8 mouse cellular contexts compared by ENCODE assay signal in genomic region chr9:62535566-62535965, GRCm38 (mm10). TPM values are rescaled to one million over a fixed set of nuclear protein-coding genes. Genes with fewer than 3 reads are reported as not detected.
DNase-seq lines count a peak whose midpoint lies in the region; ATAC-seq and TF ChIP-seq lines count a peak whose summit lies in the region.

No protein-coding gene starts in this region.

- no peaks in the 10 kb centered on the region for H3K36me3 ChIP-seq in liver, adult 2 months (ENCODE audit: control insufficient read depth, insufficient read depth, low read length)
- H3K36me3 ChIP-seq in embryonic facial prominence, embryonic 15.5 days, result no peaks in the 10 kb centered on the region
- no peaks in the 10 kb centered on the region for H3K36me3 ChIP-seq in intestine, postnatal 0 days (ENCODE audit: control insufficient read depth, insufficient read depth)

- no peak for DNase-seq in liver, adult 2 months (ENCODE audit: extremely low read depth, low read depth, low spot score)
- DNase-seq in liver, result no peak
- DNase-seq in layer of hippocampus, adult 9-11 months, result no peak
- no peak for DNase-seq in yolk sac, embryonic 10.5 days (ENCODE audit: low spot score)
- DNase-seq in ovary, adult 18-20 months (ENCODE audit: low spot score), result no peak

- H3K4me2 ChIP-seq in embryonic facial prominence, embryonic 15.5 days (replicated peaks), result peak overlapping the region; percentile 92
- H3K4me2 ChIP-seq in intestine, postnatal 0 days (replicated peaks; ENCODE audit: low read depth), result peak overlapping the region; percentile 78

- H3K4me1 ChIP-seq in liver, adult 2 months (ENCODE audit: control insufficient read depth, insufficient read depth, low read length), result peaks cover 5% of the 10 kb centered on the region; the same call in 1 of the 2 replicates
- peaks cover 42% of the 10 kb centered on the region for H3K4me1 ChIP-seq in embryonic facial prominence, embryonic 15.5 days
- no peaks in the 10 kb centered on the region for H3K4me1 ChIP-seq in intestine, postnatal 0 days (replicated peaks; ENCODE audit: control insufficient read depth, insufficient read depth, low read length)
- peaks cover 40% of the 10 kb centered on the region for H3K4me1 ChIP-seq in olfactory bulb, adult 2 months (ENCODE audit: control insufficient read depth, insufficient read depth, low read length)

- H3K9me3 ChIP-seq in embryonic facial prominence, embryonic 15.5 days (replicated peaks), result no peaks in the 10 kb centered on the region
- no peaks in the 10 kb centered on the region for H3K9me3 ChIP-seq in intestine, postnatal 0 days (ENCODE audit: control insufficient read depth)

- H3K9ac ChIP-seq in liver, adult 2 months (ENCODE audit: low read depth, low read length), result peak overlapping the region; percentile 29; the same call in 1 of the 2 replicates
- H3K9ac ChIP-seq in embryonic facial prominence, embryonic 15.5 days, result no peak overlapping the region
- H3K9ac ChIP-seq in intestine, postnatal 0 days (ENCODE audit: low read depth, low read length), result no peak overlapping the region

- no peaks in the 10 kb centered on the region for H3K79me2 ChIP-seq in liver, adult 2 months (ENCODE audit: control insufficient read depth, insufficient read depth, low read length)

- ATAC-seq in embryonic facial prominence, embryonic 15.5 days (ENCODE audit: insufficient number of reproducible peaks, low FRiP score, low TSS enrichment, low read depth), result no peak
- ATAC-seq in intestine, postnatal 0 days, result no peak

- peaks cover 4% of the 10 kb centered on the region; the same call in 1 of the 2 replicates for H3K27me3 ChIP-seq in liver, adult 2 months (ENCODE audit: control insufficient read depth, insufficient read depth, low read length)
- H3K27me3 ChIP-seq in embryonic facial prominence, embryonic 15.5 days, result no peaks in the 10 kb centered on the region
- peaks cover 25% of the 10 kb centered on the region; the same call in 1 of the 2 replicates for H3K27me3 ChIP-seq in intestine, postnatal 0 days (replicated peaks; ENCODE audit: control insufficient read depth, insufficient read depth, low read length)

- no peak for TF ChIP-seq POLR2A in liver, adult 2 months (IDR thresholded peaks at IDR 0.05; ENCODE audit: extremely low read depth, insufficient read depth, low read length)
- no peak for TF ChIP-seq POLR2A in olfactory bulb, adult 2 months (IDR thresholded peaks at IDR 0.05; ENCODE audit: insufficient read depth, low read depth, low read length)

- H3K4me3 ChIP-seq in liver, adult 2 months (ENCODE audit: insufficient read depth, low read depth, low read length), result no peak overlapping the region
- H3K4me3 ChIP-seq in embryonic facial prominence, embryonic 15.5 days (replicated peaks), result peak overlapping the region; percentile 59
- no peak overlapping the region for H3K4me3 ChIP-seq in intestine, postnatal 0 days (ENCODE audit: low read depth, low read length)
- H3K4me3 ChIP-seq in olfactory bulb, adult 2 months (ENCODE audit: insufficient read depth, low read depth, low read length), result peak overlapping the region; percentile 79

- TF ChIP-seq CTCF in liver, adult 2 months (IDR thresholded peaks at IDR 0.05; ENCODE audit: low read depth, low read length), result no peak
- TF ChIP-seq CTCF in intestine, postnatal 0 days (IDR thresholded peaks at IDR 0.05; ENCODE audit: low read depth), result no peak
- TF ChIP-seq CTCF in olfactory bulb, adult 2 months (IDR thresholded peaks at IDR 0.05; ENCODE audit: insufficient read depth, low read depth, low read length), result no peak

- WGBS in liver, adult 2 months, result 68% methylated on average over 8 of the region's 8 CpGs
- 72% methylated on average over 8 of the region's 8 CpGs for WGBS in embryonic facial prominence, embryonic 15.5 days
- WGBS in intestine, postnatal 0 days, result 85% methylated on average over 8 of the region's 8 CpGs
- WGBS in olfactory bulb, adult 2 months, result 20% methylated on average over 8 of the region's 8 CpGs

- no peak overlapping the region for H3K27ac ChIP-seq in liver, adult 2 months (replicated peaks; ENCODE audit: insufficient read depth, low read depth, low read length)
- no peak overlapping the region; the same call in 1 of the 2 replicates for H3K27ac ChIP-seq in embryonic facial prominence, embryonic 15.5 days (replicated peaks)
- no peak overlapping the region for H3K27ac ChIP-seq in intestine, postnatal 0 days (ENCODE audit: low read depth, low read length)
- H3K27ac ChIP-seq in olfactory bulb, adult 2 months (ENCODE audit: insufficient read depth, low read depth, low read length), result peak overlapping the region; percentile 81

RNA-seq across cellular contexts. Expression of gene Coro2b, which starts 1.3 kb away (rescaled TPM):
- 1.5 and 2.2 TPM in 2 replicates for total RNA-seq in liver, adult 2 months (2014; rRNA removed)
- 1.3 and 2.7 TPM in 2 replicates for polyA plus RNA-seq in liver, adult 2 months (2012; rRNA removed)
- polyA plus RNA-seq in embryonic facial prominence, embryonic 15.5 days (2015; fragmentation: Nextera tagmentation; extraction: Ambion mirVana), result 9.5 and 10.3 TPM in 2 replicates
- 2.8 and 2.9 TPM in 2 replicates for polyA plus RNA-seq in intestine, postnatal 0 days (2015; fragmentation: Nextera tagmentation; extraction: Ambion mirVana)
- polyA plus RNA-seq in olfactory bulb, adult 2 months (2012; ENCODE audit: insufficient read depth, insufficient read length, low replicate concordance, missing spikeins), result not detected in 2 replicates

Comparison
In these comparisons a context has a peak if more than half of its experiments do, and no peak if none do; other contexts are left out.
1. H3K4me3 ChIP-seq: peak in embryonic facial prominence, embryonic 15.5 days (single experiment) and olfactory bulb, adult 2 months (single experiment); none in liver, adult 2 months (single experiment) and intestine, postnatal 0 days (single experiment).